Mouse (Mus musculus): ENCODE results near the gene Olfr433. TPM values are rescaled to one million over a fixed set of nuclear protein-coding genes. Genes with fewer than 3 reads are reported as not detected.

Gene Olfr433
- total and polyA plus RNA-seq, 2 experiments from 2014 or later, result not detected

- Histone ChIP-seq H3K4me1 (ENCODE audit: control insufficient read depth, insufficient read depth) (no peaks in the 10 kb centered on the region), H3K4me3 (ENCODE audit: low read depth, low read length) (no peak within 1 kb of the TSS), H3K9me3 (replicated peaks; ENCODE audit: control insufficient read depth, low read length) (no peaks in the 10 kb centered on the region), H3K9ac (replicated peaks; ENCODE audit: low read depth, low read length) (no peak within 1 kb of the TSS), H3K4me2 (ENCODE audit: low read depth, low read length) (no peak within 1 kb of the TSS), H3K27ac (ENCODE audit: low read depth) (no peak within 1 kb of the TSS), H3K36me3 (replicated peaks; ENCODE audit: control insufficient read depth, insufficient read depth, low read length) (no peaks in the 10 kb centered on the region), H3K27me3 (ENCODE audit: control insufficient read depth, insufficient read depth, low read length) (no peaks in the 10 kb centered on the region)
- ATAC-seq (ENCODE audit: insufficient read depth, low read depth), result no peak
- 77% methylated on average over 2 of the region's 2 CpGs for WGBS
- DNase-seq (ENCODE audit: low spot score), result no peak
- TF ChIP-seq EP300 (IDR thresholded peaks at IDR 0.05; ENCODE audit: low read depth) (no peak), CTCF (IDR thresholded peaks at IDR 0.05; ENCODE audit: low read depth) (no peak)
Measured at GRCm38 (mm10) chr1:174084031-174084430, 43.5 kb downstream of the Olfr433 start, which contains the start of gene Olfr429. TSS of gene Olfr429 (plus strand) at chr1:174084331.

Other genes with a start within 250 kb of the Olfr433 start
- 0.11 and 1.0 TPM in 2 replicates for gene Ifi211, start 127.7 kb upstream of the Olfr433 start, total RNA-seq (2014; rRNA removed; ENCODE audit: low replicate concordance)
- 1.5 and 1.7 TPM in 2 replicates for gene Ifi211, start 127.7 kb upstream of the Olfr433 start, polyA plus RNA-seq (2015; fragmentation: Nextera tagmentation; extraction: Ambion mirVana)
- gene Mndal, start 98.2 kb upstream of the Olfr433 start, total RNA-seq (2014; rRNA removed; ENCODE audit: low replicate concordance), result 0.15 and 0.65 TPM in 2 replicates
- 7.7 and 8.1 TPM in 2 replicates for gene Mndal, start 98.2 kb upstream of the Olfr433 start, polyA plus RNA-seq (2015; fragmentation: Nextera tagmentation; extraction: Ambion mirVana)
- 2.2 and 6.3 TPM in 2 replicates for gene Ifi203, start 98.0 kb upstream of the Olfr433 start, total RNA-seq (2014; rRNA removed; ENCODE audit: low replicate concordance)
- 4.5 and 4.7 TPM in 2 replicates for gene Ifi203, start 98.0 kb upstream of the Olfr433 start, polyA plus RNA-seq (2015; fragmentation: Nextera tagmentation; extraction: Ambion mirVana)
- not detected in 2 replicates for gene Ifi202b, start 58.0 kb upstream of the Olfr433 start, total RNA-seq (2014; rRNA removed; ENCODE audit: low replicate concordance)
- gene Ifi202b, start 58.0 kb upstream of the Olfr433 start, polyA plus RNA-seq (2015; fragmentation: Nextera tagmentation; extraction: Ambion mirVana), result not detected in 2 replicates
- gene Ifi205, start 8.9 kb upstream of the Olfr433 start, total RNA-seq (2014; rRNA removed; ENCODE audit: low replicate concordance), result 0.12 TPM in 1 of 2 replicates, not detected in the other
- 0.54 and 0.56 TPM in 2 replicates for gene Ifi205, start 8.9 kb upstream of the Olfr433 start, polyA plus RNA-seq (2015; fragmentation: Nextera tagmentation; extraction: Ambion mirVana)
- not detected in 2 replicates for gene Olfr432, start 8.5 kb downstream of the Olfr433 start, total RNA-seq (2014; rRNA removed; ENCODE audit: low replicate concordance)
- gene Olfr432, start 8.5 kb downstream of the Olfr433 start, polyA plus RNA-seq (2015; fragmentation: Nextera tagmentation; extraction: Ambion mirVana), result not detected in 2 replicates
- not detected in 2 replicates for gene Olfr430, start 25.9 kb downstream of the Olfr433 start, total RNA-seq (2014; rRNA removed; ENCODE audit: low replicate concordance)
- gene Olfr430, start 25.9 kb downstream of the Olfr433 start, polyA plus RNA-seq (2015; fragmentation: Nextera tagmentation; extraction: Ambion mirVana), result not detected in 2 replicates
- not detected in 2 replicates for gene Olfr429, start 43.6 kb downstream of the Olfr433 start, total RNA-seq (2014; rRNA removed; ENCODE audit: low replicate concordance)
- not detected in 2 replicates for gene Olfr429, start 43.6 kb downstream of the Olfr433 start, polyA plus RNA-seq (2015; fragmentation: Nextera tagmentation; extraction: Ambion mirVana)
- not detected in 2 replicates for gene Olfr427, start 56.2 kb downstream of the Olfr433 start, total RNA-seq (2014; rRNA removed; ENCODE audit: low replicate concordance)
- not detected in 2 replicates for gene Olfr427, start 56.2 kb downstream of the Olfr433 start, polyA plus RNA-seq (2015; fragmentation: Nextera tagmentation; extraction: Ambion mirVana)
- not detected in 2 replicates for gene Olfr231, start 80.5 kb downstream of the Olfr433 start, total RNA-seq (2014; rRNA removed; ENCODE audit: low replicate concordance)
- gene Olfr231, start 80.5 kb downstream of the Olfr433 start, polyA plus RNA-seq (2015; fragmentation: Nextera tagmentation; extraction: Ambion mirVana), result not detected in 2 replicates
- not detected in 2 replicates for gene Olfr424, start 90.8 kb downstream of the Olfr433 start, total RNA-seq (2014; rRNA removed; ENCODE audit: low replicate concordance)
- not detected in 2 replicates for gene Olfr424, start 90.8 kb downstream of the Olfr433 start, polyA plus RNA-seq (2015; fragmentation: Nextera tagmentation; extraction: Ambion mirVana)
- not detected in 2 replicates for gene Olfr420, start 114.9 kb downstream of the Olfr433 start, total RNA-seq (2014; rRNA removed; ENCODE audit: low replicate concordance)
- gene Olfr420, start 114.9 kb downstream of the Olfr433 start, polyA plus RNA-seq (2015; fragmentation: Nextera tagmentation; extraction: Ambion mirVana), result not detected in 2 replicates
- 1.9 and 3.7 TPM in 2 replicates for gene Spta1, start 132.1 kb downstream of the Olfr433 start, total RNA-seq (2014; rRNA removed; ENCODE audit: low replicate concordance)
- 1.3 and 1.5 TPM in 2 replicates for gene Spta1, start 132.1 kb downstream of the Olfr433 start, polyA plus RNA-seq (2015; fragmentation: Nextera tagmentation; extraction: Ambion mirVana)
- gene Olfr419, start 211.4 kb downstream of the Olfr433 start, total RNA-seq (2014; rRNA removed; ENCODE audit: low replicate concordance), result not detected in 2 replicates
- not detected in 2 replicates for gene Olfr419, start 211.4 kb downstream of the Olfr433 start, polyA plus RNA-seq (2015; fragmentation: Nextera tagmentation; extraction: Ambion mirVana)

Measured in heart, postnatal 0 days (tissue).